Mouse (Mus musculus) small intestine, adult 2 months (tissue): ENCODE results near the gene Ttc8.

Experiments used
- CTCF ChIP-seq: fragments of 200-500 bp; IDR thresholded peaks from 2 replicates; pipeline ENCODE4 v1.5.1; 2012; ENCODE audit warnings: low read depth, mild to moderate bottlenecking, control low read depth, inconsistent platforms, low read length, moderate library complexity, mixed read lengths; ENCODE audit not compliant: insufficient replicate concordance, insufficient read length; ENCODE audit errors: extremely low read depth
- POLR2A ChIP-seq: fragments of 200-500 bp; IDR thresholded peaks from 2 replicates; pipeline ENCODE4 v1.6.1; 2012; ENCODE audit warnings: low read depth, mild to moderate bottlenecking, control low read depth, inconsistent platforms, low read length, moderate library complexity

GRCm38 (mm10) chr12:98998662-98999428 is 78.5 kb downstream of the Ttc8 start:
- no peak for TF ChIP-seq POLR2A
- TF ChIP-seq CTCF = no peak
